Mouse (Mus musculus): Measurements from ENCODE around the gene Wnt16.
"Not testable (repeated sequence)": the region's sequence is repeated elsewhere in the genome, so short reads cannot be mapped to it uniquely, and the experiment has no call there.

- TF ChIP-seq CTCF (IDR thresholded peaks at IDR 0.05; ENCODE audit: extremely low read depth, insufficient read depth, insufficient read length, insufficient replicate concordance); POLR2A (IDR thresholded peaks at IDR 0.05; ENCODE audit: low read depth, low read length): not testable (repeated sequence)
Measured at GRCm38 (mm10) chr6:22264094-22264493, 23.9 kb upstream of the Wnt16 start.
